Comparison of ENCODE assay signal across 27 mouse cellular contexts in genomic region chr11:121789566-121789965, GRCm38 (mm10). TPM values are rescaled to one million over a fixed set of nuclear protein-coding genes. Genes with fewer than 3 reads are reported as not detected.
"Had no signal": no experiment of that assay in that cellular context is flagged by ENCODE, and none has a peak within 500 bp of the region (broad histone marks: within the 10 kb centered on the region; RNA-seq: fewer than 3 reads in every experiment).

No protein-coding gene starts in this region.

- H3K27ac ChIP-seq: liver, embryonic 13.5 days had no signal

- H3K9me3 ChIP-seq: liver, embryonic 13.5 days had no signal

- H3K36me3 ChIP-seq: liver, embryonic 13.5 days had no signal

- H3K4me3 ChIP-seq: liver, embryonic 13.5 days had no signal

- H3K9ac ChIP-seq: liver, embryonic 13.5 days had no signal

- DNase-seq: kidney, adult 18-20 months; kidney, adult 9 months; kidney, postnatal 14 days; kidney, postnatal 4 days; liver, embryonic 13.5 days; lung, adult 2 months; lung, postnatal 14 days; lung, postnatal 4 days; midbrain, embryonic 14.5 days; right cerebral cortex, adult 18-20 months; right cerebral cortex, postnatal 14 days; right cerebral cortex, postnatal 4 days; thymus, postnatal 25 days had no signal

- H3K4me1 ChIP-seq: liver, embryonic 13.5 days had no signal

- H3K4me2 ChIP-seq: liver, embryonic 13.5 days; midbrain, embryonic 11.5 days had no signal

RNA-seq across cellular contexts. Expression of gene Ptchd3, which starts 40.5 kb away (rescaled TPM):
- total RNA-seq: layer of hippocampus, adult 18-20 months; layer of hippocampus, postnatal 25 days; left cerebral cortex, adult 18-20 months; left cerebral cortex, postnatal 10 days; left cerebral cortex, postnatal 36 days; liver, adult 2 months; megakaryocyte-erythroid progenitor cell, adult 5-6 weeks had no signal
- polyA plus RNA-seq: kidney, embryonic 16.5 days; limb, embryonic 11.5 days; liver, adult 2 months; liver, embryonic 13.5 days; liver, embryonic 16.5 days; lung, adult 2 months; midbrain, embryonic 11.5 days; midbrain, embryonic 14.5 days; midbrain, postnatal 0 days; neural tube, embryonic 11.5 days; stomach, embryonic 14.5 days had no signal
